ENCODE assay signal across 15 mouse cellular contexts in the genomic region with DNA sequence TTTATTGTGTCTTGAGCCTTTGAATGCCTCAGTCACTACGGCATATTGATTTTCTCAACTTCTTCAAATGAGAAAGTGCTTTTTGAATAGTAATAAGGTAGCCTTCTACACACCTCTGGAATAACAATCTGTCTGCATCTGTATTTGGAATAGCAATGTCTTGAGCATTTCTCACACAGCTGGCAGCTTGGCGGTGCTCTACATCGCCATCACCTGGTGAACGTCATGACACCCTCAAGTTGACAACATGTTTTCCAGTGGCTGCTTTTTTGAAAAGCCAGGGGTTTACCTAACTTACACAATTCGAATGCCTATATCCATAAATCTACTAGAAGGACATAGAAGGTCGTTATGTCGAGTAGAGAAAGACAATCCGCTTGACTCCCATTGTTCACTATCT. TPM values are rescaled to one million over a fixed set of nuclear protein-coding genes. Genes with fewer than 3 reads are reported as not detected.
A peak's percentile ranks its signal among the peaks of the same experiment; 100 is the strongest.
DNase-seq lines count a peak whose midpoint lies in the region; ATAC-seq and TF ChIP-seq lines count a peak whose summit lies in the region.
"Had no signal": no experiment of that assay in that cellular context is flagged by ENCODE, and none has a peak within 500 bp of the region (broad histone marks: within the 10 kb centered on the region; RNA-seq: fewer than 3 reads in every experiment).

No protein-coding gene starts in this region.

- H3K27me3 ChIP-seq in kidney, postnatal 0 days (ENCODE audit: insufficient read depth, low read length) = no peaks in the 10 kb centered on the region
- H3K27me3 ChIP-seq in kidney, embryonic 16.5 days (ENCODE audit: insufficient read depth, low read length) = no peaks in the 10 kb centered on the region
- no peaks in the 10 kb centered on the region for H3K27me3 ChIP-seq in midbrain, postnatal 0 days (ENCODE audit: insufficient read depth, low read length)
- no peaks in the 10 kb centered on the region for H3K27me3 ChIP-seq in midbrain, embryonic 13.5 days
- H3K27me3 ChIP-seq in stomach, postnatal 0 days (ENCODE audit: control insufficient read depth, insufficient read depth, low read length) = no peaks in the 10 kb centered on the region
- H3K27me3 ChIP-seq: heart, embryonic 15.5 days; liver, embryonic 13.5 days; megakaryocyte, embryonic 14.5 days had no signal

- no peak for DNase-seq in kidney, postnatal 0 days (ENCODE audit: low spot score)
- no peak for DNase-seq in midbrain, postnatal 0 days (ENCODE audit: low spot score)
- DNase-seq in WW6 (ENCODE audit: low read depth, low spot score) = peak; percentile 1
- DNase-seq in stomach, postnatal 0 days (ENCODE audit: low spot score) = no peak
- DNase-seq in ovary, postnatal 10 days (ENCODE audit: low spot score) = no peak
- no peak for DNase-seq in gastrocnemius, postnatal 10 days
- DNase-seq: cerebellum, postnatal 14 days; kidney, postnatal 14 days; liver, embryonic 13.5 days had no signal

- H3K9ac ChIP-seq in kidney, postnatal 0 days (ENCODE audit: low read depth, low read length) = no peak overlapping the region
- H3K9ac ChIP-seq in kidney, embryonic 16.5 days (replicated peaks; ENCODE audit: low read length) = no peak overlapping the region
- no peak overlapping the region for H3K9ac ChIP-seq in midbrain, postnatal 0 days (replicated peaks; ENCODE audit: low read length, poor library complexity, severe bottlenecking)
- H3K9ac ChIP-seq in midbrain, embryonic 13.5 days (replicated peaks) = no peak overlapping the region
- no peak overlapping the region for H3K9ac ChIP-seq in stomach, postnatal 0 days (ENCODE audit: low read length)
- H3K9ac ChIP-seq: heart, embryonic 15.5 days; liver, embryonic 13.5 days had no signal

- no peaks in the 10 kb centered on the region for H3K36me3 ChIP-seq in kidney, postnatal 0 days (ENCODE audit: insufficient read depth, low read length)
- no peaks in the 10 kb centered on the region for H3K36me3 ChIP-seq in kidney, embryonic 16.5 days (ENCODE audit: insufficient read depth, low read length)
- H3K36me3 ChIP-seq in midbrain, postnatal 0 days (ENCODE audit: insufficient read depth, low read length) = no peaks in the 10 kb centered on the region
- H3K36me3 ChIP-seq in midbrain, embryonic 13.5 days = no peaks in the 10 kb centered on the region
- H3K36me3 ChIP-seq in stomach, postnatal 0 days (ENCODE audit: control insufficient read depth, insufficient read depth, low read length) = no peaks in the 10 kb centered on the region
- H3K36me3 ChIP-seq: heart, embryonic 15.5 days; liver, embryonic 13.5 days had no signal

- H3K9me3 ChIP-seq in kidney, postnatal 0 days (replicated peaks; ENCODE audit: low read length) = no peaks in the 10 kb centered on the region
- H3K9me3 ChIP-seq in kidney, embryonic 16.5 days (ENCODE audit: low read length) = no peaks in the 10 kb centered on the region
- H3K9me3 ChIP-seq in midbrain, postnatal 0 days (ENCODE audit: low read length) = no peaks in the 10 kb centered on the region
- no peaks in the 10 kb centered on the region for H3K9me3 ChIP-seq in midbrain, embryonic 13.5 days
- H3K9me3 ChIP-seq in stomach, postnatal 0 days (ENCODE audit: control insufficient read depth, low read length) = no peaks in the 10 kb centered on the region
- H3K9me3 ChIP-seq: heart, embryonic 15.5 days; liver, embryonic 13.5 days; megakaryocyte, embryonic 14.5 days had no signal

- WGBS in kidney, postnatal 0 days = 57% methylated on average over 8 of the region's 8 CpGs
- 63% methylated on average over 8 of the region's 8 CpGs for WGBS in kidney, embryonic 16.5 days
- 64% methylated on average over 8 of the region's 8 CpGs for WGBS in midbrain, postnatal 0 days
- 63% methylated on average over 8 of the region's 8 CpGs for WGBS in midbrain, embryonic 13.5 days
- WGBS in stomach, postnatal 0 days = 58% methylated on average over 8 of the region's 8 CpGs

- TF ChIP-seq CTCF in kidney, postnatal 0 days (IDR thresholded peaks at IDR 0.05; ENCODE audit: low read depth) = peak; percentile 51
- peak; percentile 54 for TF ChIP-seq CTCF in midbrain, postnatal 0 days (IDR thresholded peaks at IDR 0.05)
- peak; percentile 36 for TF ChIP-seq CTCF in stomach, postnatal 0 days (IDR thresholded peaks at IDR 0.05; ENCODE audit: low read depth)

- TF ChIP-seq EP300 in stomach, postnatal 0 days (optimal IDR thresholded peaks at IDR 0.05) = no peak

- no peak overlapping the region for H3K27ac ChIP-seq in kidney, postnatal 0 days
- no peak overlapping the region for H3K27ac ChIP-seq in kidney, embryonic 16.5 days (ENCODE audit: low read length)
- H3K27ac ChIP-seq in midbrain, postnatal 0 days (ENCODE audit: low read depth, low read length) = no peak overlapping the region
- no peak overlapping the region for H3K27ac ChIP-seq in midbrain, embryonic 13.5 days
- H3K27ac ChIP-seq in stomach, postnatal 0 days (replicated peaks) = no peak overlapping the region
- H3K27ac ChIP-seq: heart, embryonic 15.5 days; liver, embryonic 13.5 days had no signal

- H3K4me1 ChIP-seq in kidney, postnatal 0 days (replicated peaks; ENCODE audit: insufficient read depth, low read length) = no peaks in the 10 kb centered on the region
- H3K4me1 ChIP-seq in kidney, embryonic 16.5 days (ENCODE audit: insufficient read depth, low read length) = no peaks in the 10 kb centered on the region
- no peaks in the 10 kb centered on the region for H3K4me1 ChIP-seq in midbrain, postnatal 0 days (ENCODE audit: insufficient read depth, low read length)
- no peaks in the 10 kb centered on the region for H3K4me1 ChIP-seq in midbrain, embryonic 13.5 days (replicated peaks)
- no peaks in the 10 kb centered on the region for H3K4me1 ChIP-seq in stomach, postnatal 0 days (replicated peaks; ENCODE audit: control insufficient read depth, insufficient read depth)
- H3K4me1 ChIP-seq: heart, embryonic 15.5 days; liver, embryonic 13.5 days had no signal

- no peak overlapping the region for H3K4me3 ChIP-seq in kidney, postnatal 0 days (replicated peaks; ENCODE audit: low read depth, low read length)
- H3K4me3 ChIP-seq in kidney, embryonic 16.5 days (ENCODE audit: low read length) = no peak overlapping the region
- no peak overlapping the region for H3K4me3 ChIP-seq in midbrain, postnatal 0 days (ENCODE audit: low read depth, low read length)
- no peak overlapping the region for H3K4me3 ChIP-seq in midbrain, embryonic 13.5 days (replicated peaks)
- no peak overlapping the region for H3K4me3 ChIP-seq in stomach, postnatal 0 days (ENCODE audit: low read depth, low read length)
- H3K4me3 ChIP-seq: erythroblast, embryonic 14.5 days; heart, embryonic 15.5 days; liver, embryonic 13.5 days; megakaryocyte, embryonic 14.5 days had no signal

- no peak overlapping the region for H3K4me2 ChIP-seq in kidney, postnatal 0 days (ENCODE audit: low read length)
- no peak overlapping the region for H3K4me2 ChIP-seq in kidney, embryonic 16.5 days (replicated peaks; ENCODE audit: low read depth, low read length)
- H3K4me2 ChIP-seq in midbrain, postnatal 0 days (ENCODE audit: low read depth, low read length, poor library complexity, severe bottlenecking) = no peak overlapping the region
- no peak overlapping the region for H3K4me2 ChIP-seq in midbrain, embryonic 13.5 days (replicated peaks)
- H3K4me2 ChIP-seq in stomach, postnatal 0 days (replicated peaks; ENCODE audit: low read depth) = no peak overlapping the region
- H3K4me2 ChIP-seq: heart, embryonic 15.5 days; liver, embryonic 13.5 days had no signal

- no peak for ATAC-seq in kidney, postnatal 0 days (replicated peaks; ENCODE audit: low FRiP score, low read depth)
- ATAC-seq in kidney, embryonic 16.5 days (ENCODE audit: low FRiP score, low TSS enrichment) = no peak
- no peak for ATAC-seq in midbrain, postnatal 0 days (ENCODE audit: low FRiP score)
- no peak for ATAC-seq in midbrain, embryonic 13.5 days
- ATAC-seq in stomach, postnatal 0 days (ENCODE audit: low FRiP score, low TSS enrichment) = no peak
- ATAC-seq: hindbrain, embryonic 16.5 days had no signal

RNA-seq across cellular contexts. Expression of a gene that starts 51.5 kb away (rescaled TPM):
- 88.3 and 95.3 TPM in 2 replicates for polyA plus RNA-seq in kidney, postnatal 0 days (2015; fragmentation: Nextera tagmentation; extraction: Ambion mirVana)
- polyA plus RNA-seq in kidney, embryonic 16.5 days (2015; fragmentation: Nextera tagmentation; extraction: Ambion mirVana) = 64.1 and 69.2 TPM in 2 replicates
- total RNA-seq in midbrain, postnatal 0 days (2014; rRNA removed) = 22.6 and 34.0 TPM in 2 replicates
- polyA plus RNA-seq in midbrain, postnatal 0 days (2015; fragmentation: Nextera tagmentation; extraction: Ambion mirVana) = 51.3 and 59.2 TPM in 2 replicates
- polyA plus RNA-seq in midbrain, embryonic 13.5 days (2015; fragmentation: Nextera tagmentation; extraction: Ambion mirVana) = 80.8 and 98.0 TPM in 2 replicates
- polyA plus RNA-seq in stomach, postnatal 0 days (2015; fragmentation: Nextera tagmentation; extraction: Ambion mirVana) = 45.0 and 47.8 TPM in 2 replicates
- 10 to 100 TPM; 27.1 to 29.3 TPM for total RNA-seq in gastrocnemius, postnatal 10 days (2021)
